Mouse (Mus musculus) olfactory bulb, adult 2 months (tissue): ENCODE measurements around the gene Pde6d. TPM values are rescaled to one million over a fixed set of nuclear protein-coding genes. Genes with fewer than 3 reads are reported as not detected.

Source experiments
- H3K27ac ChIP-seq: fragments of 200-500 bp; 2 replicates; pipeline ENCODE4 v1.5.1; 2012; ENCODE audit warnings: low read depth, low read length; ENCODE audit not compliant: insufficient read depth
- H3K4me1 ChIP-seq: fragments of 200-500 bp; 2 replicates; pipeline ENCODE4 v1.6.1; 2012; ENCODE audit warnings: low read length; ENCODE audit not compliant: control insufficient read depth, insufficient read depth
- H3K4me3 ChIP-seq: fragments of 200-500 bp; 2 replicates; pipeline ENCODE4 v1.5.1; 2012; ENCODE audit warnings: mild to moderate bottlenecking, low read depth, low read length, moderate library complexity; ENCODE audit not compliant: insufficient read depth
- CTCF ChIP-seq: fragments of 200-500 bp; IDR thresholded peaks from 2 replicates; pipeline ENCODE4 v1.5.1; 2012; ENCODE audit warnings: low read depth, mild to moderate bottlenecking, low read length, moderate library complexity; ENCODE audit not compliant: insufficient read depth
- POLR2A ChIP-seq: fragments of 200-500 bp; IDR thresholded peaks from 2 replicates; pipeline ENCODE4 v1.6.1; 2012; ENCODE audit warnings: mild to moderate bottlenecking, low read depth, low read length, moderate library complexity; ENCODE audit not compliant: insufficient read depth
- WGBS: fragments of 180-500 bp; shearing (Covaris S2); methylation state at CpG from one replicate; pipeline ENCODE4 v1.1.7; 2018; 5-methylcytosine and 5-hydroxymethylcytosine counted together
- polyA plus RNA-seq: library from polyadenylated mRNA; stranded (reverse); fragments of >200 nt; gene quantifications from 2 replicates; pipeline ENCODE4 v1.2.4, GENCODE M21; 2012; ENCODE audit warnings: low replicate concordance; ENCODE audit not compliant: missing spikeins, insufficient read depth, insufficient read length

Pde6d gene
- polyA plus RNA-seq, 1 experiment = not detected

DNA sequence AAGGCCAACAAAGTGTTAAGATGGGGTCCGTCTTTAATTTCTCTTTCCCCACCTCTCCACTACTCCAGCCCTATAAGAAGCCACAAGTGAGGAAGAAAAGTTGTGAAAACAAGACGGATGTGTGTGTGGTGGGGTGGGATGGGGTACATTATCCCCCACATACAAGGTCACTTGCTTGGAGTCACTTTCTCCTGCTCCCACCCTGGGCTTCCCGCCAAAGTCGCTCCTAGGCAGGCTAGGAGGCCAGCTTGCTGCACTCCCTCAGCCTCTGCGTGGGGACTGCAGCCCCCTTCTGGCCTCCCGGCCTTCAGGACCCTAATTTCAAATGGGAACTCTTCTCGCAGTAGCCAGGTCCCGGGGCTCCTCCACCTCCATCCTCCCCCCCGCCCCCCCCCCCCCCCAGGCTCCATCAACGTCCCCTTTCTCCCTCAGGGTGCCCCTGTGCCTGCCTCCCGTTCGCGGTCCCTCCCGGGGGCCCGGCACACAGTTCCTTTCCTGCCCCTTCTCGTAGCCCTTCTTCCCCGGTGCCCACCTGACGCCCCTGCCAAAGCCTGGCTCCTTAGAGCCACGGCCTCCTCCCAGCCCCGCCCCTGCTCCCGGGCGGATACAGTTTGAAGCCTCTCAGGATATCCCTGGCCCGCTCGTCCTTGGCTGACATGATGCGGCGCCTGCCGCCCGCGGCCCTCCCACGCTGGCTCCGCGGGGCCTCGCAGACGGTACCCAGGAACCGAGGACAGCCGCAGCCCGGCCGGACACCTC lies 558 bp downstream of the Pde6d start:
- no peak for TF ChIP-seq CTCF
- no peak for TF ChIP-seq POLR2A
- peaks cover 5% of the 10 kb centered on the region for H3K4me1 ChIP-seq
- peak overlapping the region; percentile 63 for H3K4me3 ChIP-seq
- no peak overlapping the region for H3K27ac ChIP-seq
- WGBS = under 1% methylated on average over 38 of the region's 38 CpGs

GRCm38 (mm10) chr1:86580426-86580825 lies 2.0 kb downstream of the Pde6d start:
- peaks cover 2% of the 10 kb centered on the region; the same call in 1 of the 2 replicates for H3K4me1 ChIP-seq
- 79% methylated on average over 6 of the region's 6 CpGs for WGBS
- no peak overlapping the region for H3K27ac ChIP-seq
- no peak overlapping the region for H3K4me3 ChIP-seq
- no peak for TF ChIP-seq CTCF
- TF ChIP-seq POLR2A = no peak

DNA sequence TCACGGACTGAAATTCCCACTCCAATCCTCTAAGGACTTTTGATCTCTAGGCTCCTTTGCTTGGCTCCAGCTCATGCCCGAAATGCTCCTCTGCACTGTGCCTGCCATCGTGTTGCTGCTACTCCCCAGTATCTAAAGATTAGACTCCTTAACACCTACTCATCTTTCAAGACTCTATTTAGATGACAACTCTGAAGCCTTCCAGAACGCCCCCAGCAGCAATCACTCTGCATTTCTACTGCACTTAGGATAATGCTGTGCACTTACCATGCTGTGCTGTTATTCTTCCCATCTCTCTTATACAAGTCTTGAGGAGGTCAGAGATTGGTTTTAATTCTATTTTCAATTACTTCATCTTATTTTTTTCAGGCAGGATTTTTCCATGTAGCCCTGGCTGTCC lies 10.5 kb downstream of the Pde6d start:
- 79% methylated on average over 4 of the region's 4 CpGs for WGBS
- Histone ChIP-seq H3K27ac (no peak overlapping the region), H3K4me3 (no peak overlapping the region), H3K4me1 (no peaks in the 10 kb centered on the region)
- TF ChIP-seq CTCF = no peak
- no peak for TF ChIP-seq POLR2A

DNA sequence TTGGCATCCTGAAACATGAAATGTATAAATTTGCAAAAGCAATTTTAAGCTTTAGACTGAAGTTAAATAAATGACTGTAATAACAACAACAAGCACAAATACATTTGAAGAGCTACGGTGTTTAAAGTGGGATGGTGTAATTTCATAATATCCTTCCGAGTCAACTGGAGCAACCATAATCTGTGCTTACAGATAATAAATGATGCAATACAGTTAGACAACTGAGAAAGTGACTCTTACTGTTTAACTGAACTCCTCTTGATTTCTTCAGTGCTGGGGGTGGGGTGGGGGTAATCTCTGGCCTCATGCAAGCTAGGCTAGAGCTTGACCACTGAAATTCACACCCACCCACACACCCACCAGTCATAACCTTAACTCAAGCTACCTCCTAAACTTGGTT lies 11.0 kb downstream of the Pde6d start:
- Histone ChIP-seq H3K4me1 (no peaks in the 10 kb centered on the region), H3K4me3 (no peak overlapping the region), H3K27ac (no peak overlapping the region)
- TF ChIP-seq CTCF (no peak), POLR2A (no peak)
- 87% methylated on average over 2 of the region's 2 CpGs for WGBS

- H3K4me1 ChIP-seq = no peaks in the 10 kb centered on the region
- no peak overlapping the region for H3K4me3 ChIP-seq
- no peak overlapping the region for H3K27ac ChIP-seq
- TF ChIP-seq POLR2A = no peak
- no peak for TF ChIP-seq CTCF
- 89% methylated on average over 2 of the region's 2 CpGs for WGBS
Observed at GRCm38 (mm10) chr1:86569292-86569860, 13.1 kb downstream of the Pde6d start.

GRCm38 (mm10) chr1:86568409-86568808 lies 14.0 kb downstream of the Pde6d start:
- no peak for TF ChIP-seq CTCF
- no peak for TF ChIP-seq POLR2A
- Histone ChIP-seq H3K4me1 (no peaks in the 10 kb centered on the region), H3K4me3 (no peak overlapping the region), H3K27ac (no peak overlapping the region)
- WGBS = 88% methylated on average over 2 of the region's 2 CpGs

DNA sequence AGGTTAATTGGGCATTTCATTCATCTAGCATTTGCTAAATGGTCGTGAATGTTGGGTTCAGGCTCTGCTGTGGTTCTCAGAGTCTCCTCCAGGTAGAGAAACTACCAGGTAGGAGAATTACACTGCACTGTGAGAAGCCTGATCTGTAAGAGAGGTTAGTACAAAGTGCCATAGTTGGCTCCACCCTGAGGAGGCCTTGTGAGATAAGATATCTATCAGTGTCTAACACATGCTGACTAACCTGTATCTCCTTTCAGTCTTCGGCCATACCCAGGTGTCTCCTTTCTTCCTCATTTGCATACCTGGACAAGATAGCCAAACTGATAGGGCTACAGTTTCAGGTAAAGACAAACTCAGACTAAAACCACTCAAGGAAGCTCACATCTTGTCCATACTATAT lies 19.8 kb downstream of the Pde6d start:
- Histone ChIP-seq H3K27ac (no peak overlapping the region), H3K4me3 (no peak overlapping the region), H3K4me1 (no peaks in the 10 kb centered on the region)
- 91% methylated on average over 2 of the region's 2 CpGs for WGBS
- no peak for TF ChIP-seq CTCF
- TF ChIP-seq POLR2A = no peak

DNA sequence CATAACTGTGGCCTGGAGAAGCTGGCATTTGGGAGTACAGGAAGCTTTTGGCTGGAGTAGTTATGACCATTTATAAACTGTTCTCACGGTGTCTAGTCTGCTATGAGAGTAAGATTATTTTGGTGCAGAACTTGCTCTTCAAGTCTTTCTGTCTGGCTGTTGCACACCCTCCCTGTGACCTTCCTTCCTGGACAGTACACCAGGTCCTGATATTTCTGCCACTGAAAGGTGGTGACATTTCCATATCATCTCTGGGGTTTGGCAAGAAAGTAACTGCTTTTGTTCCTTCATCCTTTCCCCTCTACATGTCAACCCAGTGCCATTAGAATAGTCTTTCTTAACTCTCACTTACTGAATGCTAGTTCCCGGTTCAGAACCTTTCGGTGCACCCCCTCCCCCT lies 23.2 kb downstream of the Pde6d start:
- WGBS = 91% methylated on average over 3 of the region's 3 CpGs
- H3K27ac ChIP-seq = no peak overlapping the region
- no peak overlapping the region for H3K4me3 ChIP-seq
- no peak for TF ChIP-seq POLR2A
- no peak for TF ChIP-seq CTCF
- H3K4me1 ChIP-seq = no peaks in the 10 kb centered on the region

DNA sequence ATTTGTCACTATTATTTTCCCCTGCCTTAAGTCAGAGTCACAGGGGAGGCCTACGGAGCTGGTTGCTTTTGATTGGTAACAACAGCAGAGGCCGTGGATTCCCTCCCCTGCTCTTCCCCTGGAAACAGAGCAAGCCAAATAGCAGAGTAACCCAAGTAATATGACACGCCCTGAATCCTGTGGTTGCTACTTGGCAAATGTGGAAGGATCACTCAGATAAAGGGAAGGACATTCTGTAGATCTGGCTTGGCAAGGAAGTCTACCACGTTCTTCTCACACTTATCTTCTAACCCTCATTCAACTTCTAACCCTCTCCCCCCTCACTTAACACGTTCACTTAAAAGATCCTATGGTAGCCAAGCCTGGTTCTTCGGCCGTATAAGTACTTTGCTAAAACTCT lies 24.6 kb downstream of the Pde6d start:
- Histone ChIP-seq H3K4me3 (no peak overlapping the region), H3K4me1 (no peaks in the 10 kb centered on the region), H3K27ac (no peak overlapping the region)
- TF ChIP-seq POLR2A (no peak), CTCF (no peak)
- WGBS = 81% methylated on average over 7 of the region's 7 CpGs
